In the genomic region with DNA sequence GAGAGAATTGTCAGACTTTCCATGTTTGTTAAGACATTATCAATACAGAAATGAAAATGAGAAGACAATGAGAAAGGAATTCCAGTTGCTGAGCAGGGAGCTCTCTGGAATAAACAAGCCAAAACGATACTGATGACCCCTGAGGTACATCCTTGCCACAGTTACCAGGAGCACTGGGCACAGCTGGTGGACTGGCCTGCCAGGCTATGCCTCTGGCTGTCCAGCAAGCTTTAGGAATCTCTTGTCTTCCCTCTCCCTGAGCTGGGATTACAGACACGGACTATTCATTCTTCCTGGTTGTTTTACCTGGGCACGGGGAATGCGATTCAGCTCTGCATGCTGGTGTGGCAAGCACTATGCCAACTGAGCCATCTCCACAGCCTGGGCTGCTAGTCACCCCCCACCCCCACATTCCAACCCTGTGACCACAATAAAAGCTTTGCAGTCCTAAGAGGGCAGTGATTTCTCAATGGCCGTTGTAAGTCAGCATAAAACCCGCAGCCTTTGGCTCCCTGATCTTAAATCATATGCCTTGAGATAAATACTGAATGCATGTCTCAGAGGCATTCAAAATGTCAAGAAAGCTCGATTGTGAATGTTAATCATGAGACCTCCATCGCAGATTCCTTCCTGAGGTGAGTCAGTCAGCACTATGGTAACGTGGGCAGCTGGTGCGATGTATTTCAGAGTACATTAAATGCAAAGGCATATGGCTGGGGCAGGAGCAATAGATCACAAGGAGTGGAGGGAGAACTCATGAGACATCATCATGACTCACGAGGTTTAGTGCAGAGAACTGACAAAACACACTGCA, we compare ENCODE assay signal across 10 mouse cellular contexts.
DNase-seq lines count a peak whose midpoint lies in the region; ATAC-seq lines count a peak whose summit lies in the region.
"Had no signal": no experiment of that assay in that cellular context is flagged by ENCODE, and none has a peak within 500 bp of the region (broad histone marks: within the 10 kb centered on the region; RNA-seq: fewer than 3 reads in every experiment).

No protein-coding gene starts in this region.

- H3K27me3 ChIP-seq in hindbrain, embryonic 12.5 days = no peaks in the 10 kb centered on the region
- no peaks in the 10 kb centered on the region for H3K27me3 ChIP-seq in hindbrain, embryonic 10.5 days (ENCODE audit: insufficient read depth, poor library complexity, severe bottlenecking)
- no peaks in the 10 kb centered on the region for H3K27me3 ChIP-seq in intestine, embryonic 15.5 days (replicated peaks)
- H3K27me3 ChIP-seq in neural tube, embryonic 12.5 days (replicated peaks) = no peaks in the 10 kb centered on the region
- no peaks in the 10 kb centered on the region for H3K27me3 ChIP-seq in heart, embryonic 12.5 days (replicated peaks)
- H3K27me3 ChIP-seq: forebrain, embryonic 13.5 days had no signal

- no peak overlapping the region for H3K27ac ChIP-seq in hindbrain, embryonic 12.5 days
- H3K27ac ChIP-seq in hindbrain, embryonic 10.5 days = no peak overlapping the region
- no peak overlapping the region for H3K27ac ChIP-seq in intestine, embryonic 15.5 days
- no peak overlapping the region for H3K27ac ChIP-seq in neural tube, embryonic 12.5 days
- no peak overlapping the region for H3K27ac ChIP-seq in heart, embryonic 12.5 days (ENCODE audit: poor library complexity, severe bottlenecking)
- H3K27ac ChIP-seq: forebrain, embryonic 13.5 days had no signal

- H3K4me3 ChIP-seq in hindbrain, embryonic 12.5 days = no peak overlapping the region
- H3K4me3 ChIP-seq in hindbrain, embryonic 10.5 days = no peak overlapping the region
- no peak overlapping the region for H3K4me3 ChIP-seq in intestine, embryonic 15.5 days (replicated peaks)
- H3K4me3 ChIP-seq in neural tube, embryonic 12.5 days = no peak overlapping the region
- no peak overlapping the region for H3K4me3 ChIP-seq in heart, embryonic 12.5 days
- H3K4me3 ChIP-seq: forebrain, embryonic 13.5 days had no signal

- ATAC-seq in hindbrain, embryonic 12.5 days (ENCODE audit: low FRiP score) = peak; percentile 38; the same call in 1 of the 2 replicates
- ATAC-seq in intestine, embryonic 15.5 days = 0 out of 2 replicates have a peak, but pooled peaks have one; percentile 51
- peak; percentile 87 for ATAC-seq in neural tube, embryonic 12.5 days (ENCODE audit: low FRiP score, low read depth)
- ATAC-seq in heart, embryonic 12.5 days (ENCODE audit: insufficient number of reproducible peaks, low FRiP score) = no peak
- ATAC-seq: forebrain, embryonic 13.5 days had no signal

- H3K4me1 ChIP-seq in hindbrain, embryonic 12.5 days = peaks cover 5% of the 10 kb centered on the region
- peaks cover 4% of the 10 kb centered on the region for H3K4me1 ChIP-seq in hindbrain, embryonic 10.5 days (replicated peaks)
- H3K4me1 ChIP-seq in intestine, embryonic 15.5 days (replicated peaks) = no peaks in the 10 kb centered on the region
- peaks cover 12% of the 10 kb centered on the region for H3K4me1 ChIP-seq in neural tube, embryonic 12.5 days
- H3K4me1 ChIP-seq in heart, embryonic 12.5 days (replicated peaks) = 0 out of 2 replicates have a peak, but pooled peaks cover 3% of the 10 kb centered on the region
- H3K4me1 ChIP-seq: forebrain, embryonic 13.5 days had no signal

- no peaks in the 10 kb centered on the region for H3K9me3 ChIP-seq in hindbrain, embryonic 12.5 days (replicated peaks)
- no peaks in the 10 kb centered on the region for H3K9me3 ChIP-seq in hindbrain, embryonic 10.5 days
- no peaks in the 10 kb centered on the region for H3K9me3 ChIP-seq in intestine, embryonic 15.5 days
- no peaks in the 10 kb centered on the region for H3K9me3 ChIP-seq in neural tube, embryonic 12.5 days
- no peaks in the 10 kb centered on the region for H3K9me3 ChIP-seq in heart, embryonic 12.5 days (replicated peaks)
- H3K9me3 ChIP-seq: forebrain, embryonic 13.5 days had no signal

- H3K4me2 ChIP-seq in hindbrain, embryonic 12.5 days (replicated peaks) = no peak overlapping the region
- H3K4me2 ChIP-seq in intestine, embryonic 15.5 days (replicated peaks) = no peak overlapping the region
- no peak overlapping the region for H3K4me2 ChIP-seq in neural tube, embryonic 12.5 days (replicated peaks)
- H3K4me2 ChIP-seq in heart, embryonic 12.5 days = no peak overlapping the region
- H3K4me2 ChIP-seq: forebrain, embryonic 13.5 days had no signal

- H3K36me3 ChIP-seq in hindbrain, embryonic 12.5 days = no peaks in the 10 kb centered on the region
- H3K36me3 ChIP-seq in hindbrain, embryonic 10.5 days = no peaks in the 10 kb centered on the region
- H3K36me3 ChIP-seq in intestine, embryonic 15.5 days = 0 out of 2 replicates have a peak, but pooled peaks cover 2% of the 10 kb centered on the region
- no peaks in the 10 kb centered on the region for H3K36me3 ChIP-seq in neural tube, embryonic 12.5 days
- peaks cover 4% of the 10 kb centered on the region; the same call in 1 of the 2 replicates for H3K36me3 ChIP-seq in heart, embryonic 12.5 days

- WGBS in hindbrain, embryonic 12.5 days = 67% methylated on average over 11 of the region's 11 CpGs
- WGBS in hindbrain, embryonic 10.5 days = 82% methylated on average over 11 of the region's 11 CpGs
- 58% methylated on average over 11 of the region's 11 CpGs for whole genome bisulfite sequencing in intestine, embryonic 15.5 days
- 35% methylated on average over 11 of the region's 11 CpGs for WGBS in neural tube, embryonic 12.5 days
- 72% methylated on average over 11 of the region's 11 CpGs for WGBS in heart, embryonic 12.5 days

- DNase-seq in hindbrain, embryonic 10.5 days (ENCODE audit: low spot score) = no peak
- DNase-seq in Muller cell, postnatal 12 days (ENCODE audit: inconsistent ontology term) = peak; percentile 62
- DNase-seq in cerebellum, adult 18-20 months = no peak
- no peak for DNase-seq in liver
- DNase-seq: kidney, postnatal 25 days had no signal

- no peak overlapping the region for H3K9ac ChIP-seq in hindbrain, embryonic 12.5 days
- H3K9ac ChIP-seq in intestine, embryonic 15.5 days = no peak overlapping the region
- no peak overlapping the region for H3K9ac ChIP-seq in neural tube, embryonic 12.5 days
- H3K9ac ChIP-seq in heart, embryonic 12.5 days = no peak overlapping the region
- H3K9ac ChIP-seq: forebrain, embryonic 13.5 days had no signal
